ENCODE assay signal across 9 mouse cellular contexts in the genomic region with DNA sequence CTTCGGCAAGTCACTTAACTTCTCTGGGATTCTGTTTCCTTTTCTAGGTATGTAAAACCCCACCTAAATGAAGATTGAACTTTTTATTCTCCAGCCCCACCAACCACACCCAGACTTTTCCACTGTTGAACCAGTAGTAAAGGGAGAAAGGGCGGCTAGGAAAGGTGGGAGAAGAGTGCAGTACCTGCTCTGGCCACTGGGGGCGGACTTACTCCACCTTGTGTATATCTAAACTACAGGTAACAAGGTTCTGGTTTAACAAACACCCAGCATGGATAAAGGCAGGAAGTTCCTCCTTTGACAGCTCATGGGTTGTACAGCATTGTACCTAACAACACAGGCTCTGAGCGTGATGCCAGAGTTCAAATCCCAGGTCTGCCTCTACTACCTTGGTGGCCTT. TPM values are rescaled to one million over a fixed set of nuclear protein-coding genes. Genes with fewer than 3 reads are reported as not detected.
DNase-seq lines count a peak whose midpoint lies in the region; ATAC-seq and TF ChIP-seq lines count a peak whose summit lies in the region.
"Had no signal": no experiment of that assay in that cellular context is flagged by ENCODE, and none has a peak within 500 bp of the region (broad histone marks: within the 10 kb centered on the region; RNA-seq: fewer than 3 reads in every experiment).

No protein-coding gene starts in this region.

- H3K36me3 ChIP-seq in limb, embryonic 11.5 days (ENCODE audit: control insufficient read depth, insufficient read depth, low read length), result no peaks in the 10 kb centered on the region
- no peaks in the 10 kb centered on the region for H3K36me3 ChIP-seq in forebrain, embryonic 13.5 days (ENCODE audit: poor library complexity, severe bottlenecking)
- H3K36me3 ChIP-seq: midbrain, embryonic 12.5 days had no signal

- intact Hi-C loops in gastrocnemius, adult 2 months (cut with DNase I), result loop anchor here (10.0 kb wide), 1 partner anchor 197 kb away; no protein-coding TSS in a partner anchor
- intact Hi-C loops in gastrocnemius, postnatal 36 days (cut with DNase I), result no loop called here

- no peaks in the 10 kb centered on the region for H3K9me3 ChIP-seq in limb, embryonic 11.5 days (ENCODE audit: control insufficient read depth, low read length)
- H3K9me3 ChIP-seq in forebrain, embryonic 13.5 days (replicated peaks), result no peaks in the 10 kb centered on the region
- H3K9me3 ChIP-seq: midbrain, embryonic 12.5 days had no signal

- ATAC-seq in limb, embryonic 11.5 days (ENCODE audit: insufficient number of reproducible peaks, low FRiP score, low TSS enrichment, low read depth), result no peak
- no peak for ATAC-seq in forebrain, embryonic 13.5 days

- peaks cover 9% of the 10 kb centered on the region for H3K27me3 ChIP-seq in limb, embryonic 11.5 days (ENCODE audit: control insufficient read depth, insufficient read depth, low read length)
- H3K27me3 ChIP-seq in forebrain, embryonic 13.5 days, result peaks cover 31% of the 10 kb centered on the region

- WGBS in limb, embryonic 11.5 days, result 45% methylated on average over 4 of the region's 4 CpGs
- 44% methylated on average over 4 of the region's 4 CpGs for WGBS in forebrain, embryonic 13.5 days

- no peak overlapping the region for H3K4me2 ChIP-seq in limb, embryonic 11.5 days (ENCODE audit: low read depth, severe bottlenecking)
- no peak overlapping the region for H3K4me2 ChIP-seq in forebrain, embryonic 13.5 days
- H3K4me2 ChIP-seq: midbrain, embryonic 12.5 days had no signal

- no peak overlapping the region for H3K9ac ChIP-seq in limb, embryonic 11.5 days (ENCODE audit: low read length)
- H3K9ac ChIP-seq in forebrain, embryonic 13.5 days, result no peak overlapping the region
- H3K9ac ChIP-seq: midbrain, embryonic 12.5 days had no signal

- peak; percentile 93 for TF ChIP-seq CTCF in gastrocnemius, adult 2 months (IDR thresholded peaks at IDR 0.05)

- no peak overlapping the region for H3K27ac ChIP-seq in gastrocnemius, adult 2 months
- H3K27ac ChIP-seq in limb, embryonic 11.5 days (replicated peaks; ENCODE audit: low read depth, low read length), result no peak overlapping the region
- no peak overlapping the region for H3K27ac ChIP-seq in forebrain, embryonic 13.5 days
- H3K27ac ChIP-seq: midbrain, embryonic 12.5 days had no signal

- H3K4me3 ChIP-seq in gastrocnemius, adult 2 months, result no peak overlapping the region
- no peak overlapping the region for H3K4me3 ChIP-seq in limb, embryonic 11.5 days (ENCODE audit: low read depth, low read length)
- H3K4me3 ChIP-seq in forebrain, embryonic 13.5 days, result no peak overlapping the region
- H3K4me3 ChIP-seq: midbrain, embryonic 12.5 days had no signal

- DNase-seq in gastrocnemius, adult 2 months, result no peak
- no peak for DNase-seq in gastrocnemius, postnatal 36 days
- peak; percentile 53 for DNase-seq in right cerebral cortex, postnatal 4 days
- DNase-seq in right cerebral cortex, postnatal 36 days (ENCODE audit: low spot score in 2 of 2), result no peak
- peak; percentile 29 for DNase-seq in cerebellum, postnatal 36 days
- DNase-seq in limb, embryonic 11.5 days (ENCODE audit: low spot score), result peak; percentile 71
- DNase-seq in testis, postnatal 14 days (ENCODE audit: low spot score), result peak; percentile 50

- H3K4me1 ChIP-seq in limb, embryonic 11.5 days (ENCODE audit: control insufficient read depth, insufficient read depth, low read length), result 0 out of 2 replicates have a peak, but pooled peaks cover 2% of the 10 kb centered on the region
- H3K4me1 ChIP-seq in forebrain, embryonic 13.5 days, result peaks cover 6% of the 10 kb centered on the region; the same call in 1 of the 2 replicates

RNA-seq across cellular contexts. Expression of a gene that starts 11.4 kb away (rescaled TPM):
- 10 to 100 TPM; 86.4 to 94.2 TPM for total RNA-seq in gastrocnemius, adult 2 months (2021)
- 10 to 100 TPM; 20.6 to 34.2 TPM for total RNA-seq in gastrocnemius, postnatal 36 days (2021)
- 5.4 and 6.5 TPM in 2 replicates for polyA plus RNA-seq in limb, embryonic 11.5 days (2014; fragmentation: Nextera tagmentation; extraction: Ambion mirVana)
- polyA plus RNA-seq in forebrain, embryonic 13.5 days (2015; fragmentation: Nextera tagmentation; extraction: Ambion mirVana), result 7.8 and 8.5 TPM in 2 replicates

RNA-seq across cellular contexts. Expression of a gene that starts 44.3 kb away (rescaled TPM):
- total RNA-seq in gastrocnemius, adult 2 months (2021), result 1 to 10 TPM; 4.0 to 8.3 TPM
- 1 to 10 TPM; 3.0 to 3.4 TPM for total RNA-seq in gastrocnemius, postnatal 36 days (2021)
- 0.21 TPM in 1 of 2 replicates, not detected in the other for polyA plus RNA-seq in limb, embryonic 11.5 days (2014; fragmentation: Nextera tagmentation; extraction: Ambion mirVana)
- 0.31 TPM in 1 of 2 replicates, not detected in the other for polyA plus RNA-seq in forebrain, embryonic 13.5 days (2015; fragmentation: Nextera tagmentation; extraction: Ambion mirVana)

Comparison
In these comparisons a context has a peak if more than half of its experiments do, and no peak if none do; other contexts are left out.
1. DNase-seq: peak in right cerebral cortex, postnatal 4 days (single experiment), cerebellum, postnatal 36 days (2 of 2), limb, embryonic 11.5 days (single experiment) and testis, postnatal 14 days (single experiment); none in gastrocnemius, adult 2 months (single experiment), gastrocnemius, postnatal 36 days (0 of 2) and right cerebral cortex, postnatal 36 days (0 of 2).